In the genomic region with DNA sequence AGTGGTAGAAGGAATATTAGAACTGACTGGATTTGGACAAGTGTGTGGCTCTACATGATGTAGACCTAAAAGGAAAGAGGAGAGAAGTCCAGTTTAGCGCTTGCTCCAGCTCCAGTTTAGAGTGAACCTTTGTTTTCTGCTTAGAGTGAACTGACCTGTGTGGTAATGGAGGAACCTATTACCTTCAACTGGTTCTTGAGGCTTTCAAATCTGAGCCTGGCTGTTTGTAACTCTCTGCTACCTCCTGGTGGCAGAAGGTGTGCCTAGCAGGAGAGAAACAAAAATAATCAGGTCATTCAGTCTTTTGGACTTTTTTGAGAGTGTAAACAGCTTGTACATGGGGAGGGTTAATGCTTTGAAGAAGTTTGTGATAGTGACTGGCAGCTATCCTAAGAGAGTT, we compare ENCODE assay signal across 8 mouse cellular contexts. TPM values are rescaled to one million over a fixed set of nuclear protein-coding genes. Genes with fewer than 3 reads are reported as not detected.
DNase-seq lines count a peak whose midpoint lies in the region; ATAC-seq lines count a peak whose summit lies in the region.

No protein-coding gene starts in this region.

- 30% methylated on average over 1 of the region's 1 CpGs for WGBS in embryonic facial prominence, embryonic 11.5 days

- no peak overlapping the region for H3K9ac ChIP-seq in embryonic facial prominence, embryonic 11.5 days (replicated peaks; ENCODE audit: low read length)

- no peak overlapping the region for H3K4me2 ChIP-seq in embryonic facial prominence, embryonic 11.5 days (ENCODE audit: low read depth, low read length)

- intact Hi-C loops in heart, postnatal 10 days (cut with DNase I), result loop anchor here (1.0 to 5.0 kb wide), 2 partner anchors 144 to 627 kb away; no protein-coding TSS in a partner anchor
- intact Hi-C loops in heart, postnatal 25 days (cut with DNase I), result loop anchor here (1.0 kb wide), 1 partner anchor 144 kb away; no protein-coding TSS in a partner anchor

- no peak overlapping the region for H3K4me3 ChIP-seq in embryonic facial prominence, embryonic 11.5 days (ENCODE audit: low read depth, low read length)

- peak; percentile 45 to 70 for DNase-seq in heart, postnatal 10 days
- DNase-seq in heart, postnatal 25 days (ENCODE audit: low spot score), result no peak
- peak; percentile 83 for DNase-seq in CD4-positive, CD25-positive, alpha-beta regulatory T cell, adult 2 months (ENCODE audit: low read depth, low spot score)
- peak; percentile 21 for DNase-seq in adrenal gland, postnatal 25 days
- DNase-seq in embryonic facial prominence, embryonic 11.5 days (ENCODE audit: low spot score), result peak; percentile 72
- DNase-seq in kidney, adult 8-10 months, result peak; percentile 27 to 67
- peak; percentile 73 for DNase-seq in mesoderm, embryonic 11.5 days (ENCODE audit: low read depth, low spot score)
- peak; percentile 16 to 55 for DNase-seq in spleen, postnatal 36 days (ENCODE audit: low spot score in 2 of 2)

- no peaks in the 10 kb centered on the region for H3K4me1 ChIP-seq in embryonic facial prominence, embryonic 11.5 days (ENCODE audit: control insufficient read depth, insufficient read depth, low read length)

- no peaks in the 10 kb centered on the region for H3K9me3 ChIP-seq in embryonic facial prominence, embryonic 11.5 days (replicated peaks; ENCODE audit: control insufficient read depth, low read length)

- H3K27me3 ChIP-seq in embryonic facial prominence, embryonic 11.5 days (ENCODE audit: control insufficient read depth, insufficient read depth, low read length), result no peaks in the 10 kb centered on the region

- ATAC-seq in embryonic facial prominence, embryonic 11.5 days (replicated peaks; ENCODE audit: insufficient number of reproducible peaks, low FRiP score, low TSS enrichment, low read depth), result no peak

- H3K27ac ChIP-seq in embryonic facial prominence, embryonic 11.5 days (replicated peaks; ENCODE audit: low read depth, low read length), result no peak overlapping the region

- no peaks in the 10 kb centered on the region for H3K36me3 ChIP-seq in embryonic facial prominence, embryonic 11.5 days (replicated peaks; ENCODE audit: control insufficient read depth, insufficient read depth, low read depth, low read length)

RNA-seq across cellular contexts. Expression of a gene that starts 44.3 kb away (rescaled TPM):
- total RNA-seq in heart, postnatal 10 days (2021), result under 1 TPM; 0.12 to 0.38 TPM
- under 1 TPM; 0.11 to 0.29 TPM for total RNA-seq in heart, postnatal 25 days (2021)
- total RNA-seq in adrenal gland, postnatal 25 days (2021), result 1.2 and 3.5 TPM in 2 replicates
- polyA plus RNA-seq in embryonic facial prominence, embryonic 11.5 days (2014; fragmentation: Nextera tagmentation; extraction: Ambion mirVana), result 4.3 and 5.6 TPM in 2 replicates
